Mouse (Mus musculus) bone marrow, adult 2 months (tissue): ENCODE measurements at regions not wholly inside any gene's neighbourhood (a gene's known extent, or its start where the extent isn't known, plus 50 kb on each side); places are given as distances from the start of the nearest gene placed in this dataset.

Source experiments
- CTCF ChIP-seq: fragments of 200-500 bp; IDR thresholded peaks from 2 replicates; pipeline ENCODE4 v1.5.1; 2011; ENCODE audit warnings: low read length, control low read depth; ENCODE audit not compliant: control insufficient read depth, insufficient read depth
- POLR2A ChIP-seq: fragments of 200-500 bp; IDR thresholded peaks from 2 replicates; pipeline ENCODE4 v1.6.1; 2011; ENCODE audit warnings: low read depth, mild to moderate bottlenecking, control low read depth, low read length, borderline replicate concordance; ENCODE audit not compliant: control insufficient read depth

DNA sequence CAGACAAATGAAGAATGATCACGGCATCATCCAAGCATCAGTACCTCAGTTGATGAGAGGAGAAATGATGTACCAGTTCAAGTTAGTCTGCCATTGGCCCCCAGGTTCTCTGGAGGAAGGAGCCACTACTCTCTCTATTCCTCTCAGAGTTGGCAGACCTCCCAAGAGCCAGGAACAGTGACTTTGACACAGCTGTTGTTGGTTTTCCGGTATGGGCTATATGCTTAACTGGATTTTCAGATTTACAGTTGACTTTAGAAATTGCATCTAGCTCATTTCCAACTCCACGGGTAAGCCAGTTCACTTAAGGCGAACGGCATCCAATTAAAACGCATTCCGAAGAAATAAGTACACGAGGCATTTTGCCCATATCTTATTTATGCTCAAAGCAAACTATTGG is 182.9 kb upstream of the Ppargc1a start:
- TF ChIP-seq POLR2A = no peak
- TF ChIP-seq CTCF = no peak
